Mouse (Mus musculus): Measurements from ENCODE around the gene Dhx38.
A peak's percentile ranks its signal among the peaks of the same experiment; 100 is the strongest.

Dhx38 gene

GRCm38 (mm10) chr8:109551663-109552062 is 14.0 kb downstream of the Dhx38 start:
- DNase-seq (ENCODE audit: low read depth in 2 of 2, low spot score in 2 of 2), result peak in 1 of 2 experiments; percentile 8

GRCm38 (mm10) chr8:109544049-109544448 is 21.6 kb downstream of the Dhx38 start:
- DNase-seq (ENCODE audit: low read depth in 2 of 2, low spot score in 2 of 2), result no peak

GRCm38 (mm10) chr8:109542748-109543519 is 22.7 kb downstream of the Dhx38 start:
- DNase-seq (ENCODE audit: low read depth in 2 of 2, low spot score in 2 of 2), result no peak

GRCm38 (mm10) chr8:109542165-109542564 is 23.5 kb downstream of the Dhx38 start:
- DNase-seq (ENCODE audit: low read depth in 2 of 2, low spot score in 2 of 2), result no peak

- peak; percentile 38 to 52 for DNase-seq (ENCODE audit: low read depth in 2 of 2, low spot score in 2 of 2)
Observed at GRCm38 (mm10) chr8:109536703-109537102, 29.0 kb downstream of the Dhx38 start.

GRCm38 (mm10) chr8:109535140-109535990 is 30.3 kb downstream of the Dhx38 start:
- peak in 1 of 2 experiments; percentile 27 for DNase-seq (ENCODE audit: low read depth in 2 of 2, low spot score in 2 of 2)

GRCm38 (mm10) chr8:109524008-109524407 is 41.7 kb downstream of the Dhx38 start:
- no peak for DNase-seq (ENCODE audit: low read depth in 2 of 2, low spot score in 2 of 2)

GRCm38 (mm10) chr8:109505560-109505959 is 60.1 kb downstream of the Dhx38 start:
- DNase-seq (ENCODE audit: low read depth in 2 of 2, low spot score in 2 of 2), result no peak

GRCm38 (mm10) chr8:109503566-109503965 is 62.1 kb downstream of the Dhx38 start:
- no peak for DNase-seq (ENCODE audit: low read depth in 2 of 2, low spot score in 2 of 2)

- no peak for DNase-seq (ENCODE audit: low read depth in 2 of 2, low spot score in 2 of 2)
Observed at GRCm38 (mm10) chr8:109499009-109499717, 66.5 kb downstream of the Dhx38 start.

All from CD8-positive naive resting alpha-beta T cell, adult 2 months (primary cell).